Mouse (Mus musculus): Measurements from ENCODE around the gene Trp53inp2. TPM values are rescaled to one million over a fixed set of nuclear protein-coding genes. Genes with fewer than 3 reads are reported as not detected.

Gene Trp53inp2
- polyA plus RNA-seq, 1 experiment, result 170 TPM

- no peak for TF ChIP-seq CTCF (IDR thresholded peaks at IDR 0.05; ENCODE audit: extremely low read depth, insufficient read depth, low read length)
- TF ChIP-seq POLR2A (IDR thresholded peaks at IDR 0.05; ENCODE audit: extremely low read depth, insufficient read depth, low read length), result no peak
- H3K27ac ChIP-seq (ENCODE audit: insufficient read depth, low read length), result no peak overlapping the region
- no peak overlapping the region for H3K4me3 ChIP-seq (ENCODE audit: insufficient read depth, low read length)
- no peaks in the 10 kb centered on the region for H3K4me1 ChIP-seq (ENCODE audit: control insufficient read depth, insufficient read depth, low read length)
These were observed 19.4 kb downstream of the Trp53inp2 start for GRCm38 (mm10) chr2:155400276-155400675.

DNA sequence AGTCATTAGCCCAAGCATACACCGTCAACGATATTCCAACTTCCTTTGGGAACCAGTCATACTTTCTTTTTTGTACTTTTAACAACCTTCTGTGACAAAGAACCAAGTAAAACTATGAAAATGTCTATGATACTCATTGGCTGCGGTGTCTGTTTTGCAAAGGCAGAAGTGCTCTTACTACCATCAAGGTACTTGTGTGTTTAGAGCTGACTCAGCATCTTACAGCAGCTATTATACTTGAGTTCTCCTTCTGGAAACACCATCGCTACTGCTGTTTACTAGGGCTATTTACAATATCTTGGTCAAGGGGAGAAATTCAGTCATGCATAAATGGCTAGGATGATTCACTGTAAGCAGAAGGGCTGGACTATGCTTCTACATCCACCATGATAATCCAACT is 21.1 kb downstream of the Trp53inp2 start:
- H3K27ac ChIP-seq (ENCODE audit: insufficient read depth, low read length), result no peak overlapping the region
- no peaks in the 10 kb centered on the region for H3K4me1 ChIP-seq (ENCODE audit: control insufficient read depth, insufficient read depth, low read length)
- TF ChIP-seq CTCF (IDR thresholded peaks at IDR 0.05; ENCODE audit: extremely low read depth, insufficient read depth, low read length), result no peak
- no peak for TF ChIP-seq POLR2A (IDR thresholded peaks at IDR 0.05; ENCODE audit: extremely low read depth, insufficient read depth, low read length)
- no peak overlapping the region for H3K4me3 ChIP-seq (ENCODE audit: insufficient read depth, low read length)

DNA sequence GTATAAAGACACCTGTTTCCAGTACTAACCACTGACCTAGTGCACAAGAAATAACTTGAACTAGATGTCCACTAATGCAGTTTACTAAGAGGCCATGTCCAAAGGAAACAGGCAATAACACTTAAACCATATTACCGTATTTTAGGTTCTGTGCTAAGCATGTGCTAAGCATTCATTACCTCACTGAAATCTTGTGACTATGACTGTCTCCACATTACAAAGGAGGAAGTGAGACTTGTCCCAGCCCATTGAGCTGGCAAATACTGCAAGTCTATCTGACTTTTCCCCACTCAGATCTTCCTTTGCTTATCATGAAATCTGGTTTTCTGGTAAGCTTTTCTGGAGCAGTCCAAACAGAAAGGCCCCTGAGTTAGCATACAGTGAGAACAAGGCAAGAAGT is 23.8 kb downstream of the Trp53inp2 start:
- no peak for TF ChIP-seq CTCF (IDR thresholded peaks at IDR 0.05; ENCODE audit: extremely low read depth, insufficient read depth, low read length)
- no peak for TF ChIP-seq POLR2A (IDR thresholded peaks at IDR 0.05; ENCODE audit: extremely low read depth, insufficient read depth, low read length)
- Histone ChIP-seq H3K4me1 (ENCODE audit: control insufficient read depth, insufficient read depth, low read length) (no peaks in the 10 kb centered on the region), H3K27ac (ENCODE audit: insufficient read depth, low read length) (no peak overlapping the region), H3K4me3 (ENCODE audit: insufficient read depth, low read length) (no peak overlapping the region)

DNA sequence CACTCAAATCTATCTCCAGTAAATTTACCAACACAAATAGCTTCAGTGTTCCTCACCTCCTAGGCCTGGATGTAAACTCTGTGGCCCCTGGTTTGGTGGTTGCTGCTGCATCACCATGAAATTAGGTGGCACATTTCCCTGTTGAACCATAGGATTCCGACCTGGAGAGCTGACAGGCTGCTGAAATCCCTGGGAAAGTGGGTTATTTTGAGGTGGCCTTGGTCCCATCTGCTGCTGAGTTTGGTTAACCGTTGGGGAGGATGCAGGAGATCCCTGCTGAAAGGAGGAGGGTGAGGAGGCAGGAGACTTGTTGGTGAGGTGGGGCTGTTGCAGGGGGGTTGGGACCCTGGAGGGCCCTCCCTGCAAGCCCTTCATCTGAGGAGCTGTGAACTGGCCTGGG is 40.1 kb downstream of the Trp53inp2 start:
- Histone ChIP-seq H3K4me3 (ENCODE audit: insufficient read depth, low read length) (no peak overlapping the region), H3K4me1 (ENCODE audit: control insufficient read depth, insufficient read depth, low read length) (no peaks in the 10 kb centered on the region), H3K27ac (ENCODE audit: insufficient read depth, low read length) (no peak overlapping the region)
- TF ChIP-seq POLR2A (IDR thresholded peaks at IDR 0.05; ENCODE audit: extremely low read depth, insufficient read depth, low read length), result no peak
- no peak for TF ChIP-seq CTCF (IDR thresholded peaks at IDR 0.05; ENCODE audit: extremely low read depth, insufficient read depth, low read length)

DNA sequence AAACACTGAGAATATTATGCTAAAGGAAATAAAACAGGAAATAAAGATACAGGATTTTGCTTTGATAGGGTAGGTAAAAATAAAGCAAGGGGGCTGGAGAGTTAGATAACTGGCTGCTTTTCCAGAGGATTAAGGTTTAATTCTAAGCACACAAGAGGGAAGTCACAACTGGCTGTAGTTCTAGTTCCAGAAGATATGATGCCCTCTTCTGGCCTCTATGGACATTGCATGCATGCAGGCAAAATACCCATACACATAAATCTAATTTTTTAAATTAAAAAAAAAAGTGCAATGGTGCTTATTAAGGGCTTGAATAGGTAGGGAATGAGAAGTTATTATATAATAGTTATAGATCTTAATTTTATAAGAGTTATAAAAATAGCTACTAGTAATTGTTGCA is 55.6 kb downstream of the Trp53inp2 start:
- no peak overlapping the region for H3K4me3 ChIP-seq (ENCODE audit: insufficient read depth, low read length)
- TF ChIP-seq POLR2A (IDR thresholded peaks at IDR 0.05; ENCODE audit: extremely low read depth, insufficient read depth, low read length), result no peak
- TF ChIP-seq CTCF (IDR thresholded peaks at IDR 0.05; ENCODE audit: extremely low read depth, insufficient read depth, low read length), result no peak
- H3K4me1 ChIP-seq (ENCODE audit: control insufficient read depth, insufficient read depth, low read length), result no peaks in the 10 kb centered on the region

More for the DNA sequence above, 55.6 kb downstream of the Trp53inp2 start:
- H3K27ac ChIP-seq (ENCODE audit: insufficient read depth, low read length), result no peak overlapping the region

Other genes with a start within 250 kb of the Trp53inp2 start
- 18.5 and 20.6 TPM in 2 replicates for gene Itch, start 247.6 kb upstream of the Trp53inp2 start, polyA plus RNA-seq (2012; rRNA removed)
- 788 and 867 TPM in 2 replicates for gene Dynlrb1, start 144.5 kb upstream of the Trp53inp2 start, polyA plus RNA-seq (2012; rRNA removed)
- 419 and 446 TPM in 2 replicates for gene Map1lc3a, start 104.8 kb upstream of the Trp53inp2 start, polyA plus RNA-seq (2012; rRNA removed)
- 36.9 and 39.9 TPM in 2 replicates for gene Pigu, start 23.6 kb upstream of the Trp53inp2 start, polyA plus RNA-seq (2012; rRNA removed)
- 42.1 and 43.4 TPM in 2 replicates for gene Ncoa6, start 92.8 kb downstream of the Trp53inp2 start, polyA plus RNA-seq (2012; rRNA removed)
- 77.3 and 77.7 TPM in 2 replicates for gene Acss2, start 136.9 kb downstream of the Trp53inp2 start, polyA plus RNA-seq (2012; rRNA removed)
- 261 and 264 TPM in 2 replicates for gene Ggt7, start 137.2 kb downstream of the Trp53inp2 start, polyA plus RNA-seq (2012; rRNA removed)
- gene Gss, start 211.8 kb downstream of the Trp53inp2 start, polyA plus RNA-seq (2012; rRNA removed), result 17.2 and 18.4 TPM in 2 replicates
- 10.5 and 13.8 TPM in 2 replicates for gene Myh7b, start 230.2 kb downstream of the Trp53inp2 start, polyA plus RNA-seq (2012; rRNA removed)

Data from cortical plate, adult 2 months (tissue).